Mouse (Mus musculus) hindbrain, embryonic 16.5 days (tissue): Measurements from ENCODE around the gene Igbp1. TPM values are rescaled to one million over a fixed set of nuclear protein-coding genes. Genes with fewer than 3 reads are reported as not detected.

Source experiments
- ATAC-seq: fragments of 200-750 bp; cut with Nextera tagmentation; 2 replicates; pipeline ENCODE4 v1.8.0; 2017; ENCODE audit warnings: moderate TSS enrichment, moderate library complexity
- H3K27ac ChIP-seq: fragments of 300-500 bp; sonication (generic); 2 replicates; pipeline ENCODE4 v1.5.1; 2014; ENCODE audit warnings: low read depth, mild to moderate bottlenecking, control low read depth, low read length, moderate library complexity
- H3K27me3 ChIP-seq: fragments of 300-500 bp; sonication (generic); replicated peaks from 2 replicates; pipeline ENCODE4 v1.6.1; 2014; ENCODE audit warnings: low read length; ENCODE audit not compliant: control insufficient read depth, insufficient read depth
- H3K36me3 ChIP-seq: fragments of 300-500 bp; sonication (generic); 2 replicates; pipeline ENCODE4 v1.6.1; 2014; ENCODE audit warnings: mild to moderate bottlenecking, low read length, moderate library complexity, mixed read lengths; ENCODE audit not compliant: control insufficient read depth, insufficient read depth
- H3K4me1 ChIP-seq: fragments of 300-500 bp; sonication (generic); 2 replicates; pipeline ENCODE4 v1.6.1; 2014; ENCODE audit warnings: low read depth, low read length; ENCODE audit not compliant: control insufficient read depth, insufficient read depth
- H3K4me2 ChIP-seq: fragments of 300-500 bp; sonication (generic); 2 replicates; pipeline ENCODE4 v1.6.1; 2014; ENCODE audit warnings: mild to moderate bottlenecking, low read length, control low read depth, moderate library complexity
- H3K4me3 ChIP-seq: fragments of 300-500 bp; sonication (generic); 2 replicates; pipeline ENCODE4 v1.5.1; 2014; ENCODE audit warnings: mild to moderate bottlenecking, low read length, control low read depth, moderate library complexity
- H3K9ac ChIP-seq: fragments of 300-500 bp; sonication (generic); 2 replicates; pipeline ENCODE4 v1.6.1; 2014; ENCODE audit warnings: low read depth, mild to moderate bottlenecking, control low read depth, low read length, moderate library complexity
- H3K9me3 ChIP-seq: fragments of 300-500 bp; sonication (generic); 2 replicates; pipeline ENCODE4 v1.6.1; 2014; ENCODE audit warnings: mild to moderate bottlenecking, low read length, moderate library complexity; ENCODE audit not compliant: control insufficient read depth
- WGBS: fragments of 180-500 bp; shearing (Covaris S2); extraction: QIAGEN DNeasy Blood & Tissue Kit; methylation state at CpG from one replicate; pipeline ENCODE4 v1.1.7; 2014; 5-methylcytosine and 5-hydroxymethylcytosine counted together
- polyA plus RNA-seq: library from polyadenylated mRNA; unstranded; fragments of >200 nt; fragmentation: Nextera tagmentation; extraction: Ambion mirVana; gene quantifications from 2 replicates; pipeline ENCODE4 v1.2.1, GENCODE M21; 2015

Igbp1 gene
- polyA plus RNA-seq, result 25.3 and 26.5 TPM in 2 replicates

DNA sequence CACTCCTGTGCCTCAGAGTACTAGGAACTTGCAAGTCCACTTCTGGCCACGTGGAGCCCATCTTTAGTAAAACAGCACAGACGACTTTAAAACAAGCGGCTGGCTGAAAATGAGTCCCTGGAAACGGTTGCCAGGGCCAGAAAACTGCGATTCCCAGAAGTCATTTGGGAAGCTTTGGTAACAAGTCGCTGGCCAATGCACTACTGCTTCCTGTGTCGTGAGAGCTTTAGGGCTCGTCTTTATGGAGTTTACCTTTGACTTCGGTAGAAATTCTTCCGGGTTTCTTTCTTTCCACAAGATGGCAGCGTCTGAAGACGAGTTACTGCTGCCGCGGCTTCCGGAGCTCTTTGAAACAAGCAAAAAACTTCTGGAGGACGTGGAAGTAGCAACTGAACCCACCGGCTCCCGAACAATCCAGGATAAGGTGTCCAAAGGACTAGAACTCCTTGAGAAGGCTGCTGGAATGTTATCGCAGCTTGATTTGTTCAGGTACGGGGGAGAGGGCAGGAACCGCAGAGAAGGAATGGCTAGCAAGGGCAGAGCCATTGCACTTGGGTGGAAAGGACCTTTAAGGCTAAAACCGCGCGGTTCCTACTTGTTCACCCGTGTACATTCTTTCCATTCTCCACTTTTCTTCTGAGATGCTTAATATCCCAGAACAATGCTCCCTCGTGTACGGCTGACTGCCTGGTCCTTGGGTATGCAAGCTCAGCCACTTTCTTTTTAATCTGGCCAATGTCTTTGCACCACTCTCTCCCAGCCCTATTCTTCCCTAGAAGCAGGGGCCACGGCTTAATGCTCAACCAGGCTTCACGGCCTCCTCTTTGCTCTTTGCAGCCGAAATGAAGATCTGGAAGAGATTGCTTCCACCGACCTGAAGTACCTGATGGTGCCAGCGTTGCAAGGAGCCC, at the start of gene Igbp1:
Igbp1 (plus strand) TSS at position 224 of the 911 bp plus-strand sequence.
- H3K9me3 ChIP-seq, result no peaks in the 10 kb centered on the region
- H3K4me3 ChIP-seq, result peak within 1 kb of the TSS; percentile 65
- no peaks in the 10 kb centered on the region; the same call in 1 of the 2 replicates for H3K36me3 ChIP-seq
- H3K4me2 ChIP-seq, result peak within 1 kb of the TSS; percentile 64
- H3K9ac ChIP-seq, result peak within 1 kb of the TSS; percentile 57
- WGBS, result 19% methylated on average over 32 of the region's 32 CpGs
- ATAC-seq, result peak; percentile 99
- H3K27ac ChIP-seq, result no peak within 1 kb of the TSS
- no peaks in the 10 kb centered on the region for H3K27me3 ChIP-seq
- H3K4me1 ChIP-seq, result peaks cover 8% of the 10 kb centered on the region; the same call in 1 of the 2 replicates

DNA sequence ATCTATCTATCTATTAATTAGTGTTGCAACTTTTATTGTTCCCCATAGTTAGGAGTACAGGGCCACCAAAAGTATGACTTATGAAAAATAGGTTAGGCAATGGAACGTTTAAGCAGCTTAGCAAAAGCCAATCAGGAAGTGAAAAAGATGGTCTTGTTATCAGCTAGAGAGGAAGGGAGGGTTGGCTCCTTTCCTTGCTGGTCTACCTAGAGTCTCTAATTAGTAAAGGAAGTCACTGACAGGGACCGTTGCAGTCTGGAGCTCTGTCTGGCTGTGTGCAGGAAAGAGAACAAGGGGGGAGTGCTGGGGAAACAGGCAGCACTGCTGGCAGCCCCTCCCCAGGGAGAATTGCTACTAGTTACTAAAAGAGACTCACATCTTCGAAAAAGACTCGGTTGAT, 26.0 kb upstream of the Igbp1 start:
- Histone ChIP-seq H3K9me3 (no peaks in the 10 kb centered on the region), H3K9ac (no peak overlapping the region), H3K4me3 (no peak overlapping the region), H3K4me1 (no peaks in the 10 kb centered on the region), H3K36me3 (no peaks in the 10 kb centered on the region), H3K4me2 (no peak overlapping the region), H3K27ac (no peak overlapping the region), H3K27me3 (no peaks in the 10 kb centered on the region; the same call in 1 of the 2 replicates)
- no peak for ATAC-seq
- 77% methylated on average over 4 of the region's 4 CpGs for WGBS

GRCm38 (mm10) chrX:100470126-100470525, 24.0 kb upstream of the Igbp1 start:
- no peak overlapping the region for H3K4me2 ChIP-seq
- no peak overlapping the region for H3K27ac ChIP-seq
- no peak for ATAC-seq
- no peaks in the 10 kb centered on the region for H3K9me3 ChIP-seq
- H3K4me3 ChIP-seq, result no peak overlapping the region
- no peaks in the 10 kb centered on the region for H3K4me1 ChIP-seq
- 89% methylated on average over 3 of the region's 3 CpGs for WGBS
- H3K36me3 ChIP-seq, result no peaks in the 10 kb centered on the region
- no peak overlapping the region for H3K9ac ChIP-seq
- H3K27me3 ChIP-seq, result no peaks in the 10 kb centered on the region; the same call in 1 of the 2 replicates

GRCm38 (mm10) chrX:100471491-100471890, 22.6 kb upstream of the Igbp1 start:
- no peaks in the 10 kb centered on the region; the same call in 1 of the 2 replicates for H3K27me3 ChIP-seq
- ATAC-seq, result no peak
- H3K4me2 ChIP-seq, result no peak overlapping the region
- H3K4me3 ChIP-seq, result no peak overlapping the region
- 84% methylated on average over 3 of the region's 3 CpGs for WGBS
- no peak overlapping the region for H3K27ac ChIP-seq
- no peaks in the 10 kb centered on the region for H3K9me3 ChIP-seq
- no peaks in the 10 kb centered on the region for H3K4me1 ChIP-seq
- no peaks in the 10 kb centered on the region for H3K36me3 ChIP-seq
- H3K9ac ChIP-seq, result no peak overlapping the region

DNA sequence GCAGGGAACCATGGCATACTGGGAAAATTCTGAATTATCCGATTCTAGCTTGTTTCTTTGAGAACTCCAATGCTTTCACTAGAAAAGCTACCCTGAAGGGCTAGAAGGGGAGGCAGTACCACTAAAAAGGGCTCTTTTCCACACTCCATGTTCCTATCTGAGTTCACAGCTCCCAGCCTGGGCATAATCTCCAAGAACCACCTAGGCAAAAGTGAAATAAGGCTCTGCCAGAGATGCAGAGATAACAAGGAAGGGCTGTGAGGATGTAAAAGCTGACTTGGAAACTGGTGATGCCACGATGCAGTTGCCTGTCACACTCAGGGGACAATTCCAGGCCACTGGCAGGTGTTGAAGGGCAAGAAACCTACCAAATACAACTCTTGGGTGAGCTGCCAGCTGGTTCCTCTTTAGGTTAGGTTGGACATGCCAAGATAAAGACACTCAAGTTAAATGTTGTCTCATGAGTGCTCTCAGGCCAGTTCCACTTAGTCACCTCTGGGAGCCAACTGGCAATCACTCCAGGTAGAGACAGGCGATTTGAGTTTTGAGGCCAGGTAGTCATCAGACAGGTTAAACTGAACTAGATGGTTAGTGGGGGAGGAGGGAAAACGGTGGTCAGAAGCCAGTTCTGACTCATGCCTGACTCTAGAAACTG, 18.4 kb upstream of the Igbp1 start:
- Histone ChIP-seq H3K4me3 (no peak overlapping the region), H3K4me1 (no peaks in the 10 kb centered on the region), H3K27me3 (no peaks in the 10 kb centered on the region), H3K9me3 (no peaks in the 10 kb centered on the region), H3K4me2 (no peak overlapping the region), H3K27ac (no peak overlapping the region), H3K36me3 (no peaks in the 10 kb centered on the region), H3K9ac (no peak overlapping the region)
- no peak for ATAC-seq
- WGBS, result 72% methylated on average over 4 of the region's 4 CpGs

- Histone ChIP-seq H3K27ac (no peak overlapping the region), H3K9ac (no peak overlapping the region), H3K9me3 (no peaks in the 10 kb centered on the region), H3K4me2 (no peak overlapping the region), H3K4me3 (no peak overlapping the region), H3K36me3 (no peaks in the 10 kb centered on the region), H3K27me3 (no peaks in the 10 kb centered on the region), H3K4me1 (no peaks in the 10 kb centered on the region)
- peak; percentile 94 for ATAC-seq
- WGBS, result 36% methylated on average over 3 of the region's 3 CpGs
Measured at GRCm38 (mm10) chrX:100480317-100480716, 13.8 kb upstream of the Igbp1 start.

GRCm38 (mm10) chrX:100493500-100494067, 507 bp upstream of the Igbp1 start:
- Histone ChIP-seq H3K4me2 (peak overlapping the region; percentile 64), H3K36me3 (no peaks in the 10 kb centered on the region; the same call in 1 of the 2 replicates), H3K4me1 (peaks cover 8% of the 10 kb centered on the region; the same call in 1 of the 2 replicates), H3K9me3 (no peaks in the 10 kb centered on the region), H3K4me3 (peak overlapping the region; percentile 65), H3K9ac (no peak overlapping the region), H3K27me3 (no peaks in the 10 kb centered on the region), H3K27ac (no peak overlapping the region)
- peak; percentile 16; the same call in 1 of the 2 replicates for ATAC-seq
- 16% methylated on average over 22 of the region's 22 CpGs for WGBS

DNA sequence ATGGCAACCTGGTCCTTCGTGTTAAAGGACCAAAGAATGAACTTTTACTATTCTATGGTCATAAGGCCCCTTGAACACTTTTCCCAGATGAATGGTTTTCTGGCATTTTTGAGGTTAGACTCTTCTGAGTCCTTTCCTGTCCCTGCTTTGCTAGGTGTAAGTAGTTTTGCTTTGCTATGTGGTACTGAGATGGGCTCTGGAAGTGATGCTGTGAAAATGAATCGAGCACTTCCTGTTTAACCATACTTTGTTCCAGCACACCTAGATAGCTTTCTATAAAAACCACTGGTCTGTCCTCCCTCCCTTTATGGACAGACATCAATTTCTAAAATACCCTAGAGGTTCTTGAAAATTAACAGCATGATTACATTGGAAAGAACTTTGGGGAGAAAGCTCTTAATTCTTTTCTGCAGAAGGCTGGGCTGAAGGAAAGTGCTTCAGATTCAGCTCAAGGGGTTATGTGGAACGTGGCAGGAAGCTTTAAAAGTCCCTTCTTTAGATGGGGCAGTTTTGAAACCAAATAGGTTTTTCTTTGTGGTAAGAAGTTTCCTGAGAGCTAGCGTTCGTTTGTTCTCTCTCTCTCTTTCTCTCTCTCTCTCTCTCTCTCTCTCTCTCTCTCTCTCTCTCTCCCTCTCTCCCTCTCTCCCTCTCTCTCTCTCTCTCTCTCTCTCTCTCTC, 10.2 kb downstream of the Igbp1 start:
- ATAC-seq, result no peak
- H3K4me2 ChIP-seq, result no peak overlapping the region
- H3K27me3 ChIP-seq, result no peaks in the 10 kb centered on the region
- peaks cover 3% of the 10 kb centered on the region; the same call in 1 of the 2 replicates for H3K36me3 ChIP-seq
- no peak overlapping the region for H3K27ac ChIP-seq
- WGBS, result 88% methylated on average over 5 of the region's 5 CpGs
- H3K4me1 ChIP-seq, result no peaks in the 10 kb centered on the region
- H3K4me3 ChIP-seq, result no peak overlapping the region
- no peaks in the 10 kb centered on the region for H3K9me3 ChIP-seq
- H3K9ac ChIP-seq, result no peak overlapping the region
